Mouse (Mus musculus): ENCODE measurements around the gene P4ha2. TPM values are rescaled to one million over a fixed set of nuclear protein-coding genes. Genes with fewer than 3 reads are reported as not detected.

Gene P4ha2
- polyA plus RNA-seq, 1 experiment from 2014 or later, result 22.7 TPM

DNA sequence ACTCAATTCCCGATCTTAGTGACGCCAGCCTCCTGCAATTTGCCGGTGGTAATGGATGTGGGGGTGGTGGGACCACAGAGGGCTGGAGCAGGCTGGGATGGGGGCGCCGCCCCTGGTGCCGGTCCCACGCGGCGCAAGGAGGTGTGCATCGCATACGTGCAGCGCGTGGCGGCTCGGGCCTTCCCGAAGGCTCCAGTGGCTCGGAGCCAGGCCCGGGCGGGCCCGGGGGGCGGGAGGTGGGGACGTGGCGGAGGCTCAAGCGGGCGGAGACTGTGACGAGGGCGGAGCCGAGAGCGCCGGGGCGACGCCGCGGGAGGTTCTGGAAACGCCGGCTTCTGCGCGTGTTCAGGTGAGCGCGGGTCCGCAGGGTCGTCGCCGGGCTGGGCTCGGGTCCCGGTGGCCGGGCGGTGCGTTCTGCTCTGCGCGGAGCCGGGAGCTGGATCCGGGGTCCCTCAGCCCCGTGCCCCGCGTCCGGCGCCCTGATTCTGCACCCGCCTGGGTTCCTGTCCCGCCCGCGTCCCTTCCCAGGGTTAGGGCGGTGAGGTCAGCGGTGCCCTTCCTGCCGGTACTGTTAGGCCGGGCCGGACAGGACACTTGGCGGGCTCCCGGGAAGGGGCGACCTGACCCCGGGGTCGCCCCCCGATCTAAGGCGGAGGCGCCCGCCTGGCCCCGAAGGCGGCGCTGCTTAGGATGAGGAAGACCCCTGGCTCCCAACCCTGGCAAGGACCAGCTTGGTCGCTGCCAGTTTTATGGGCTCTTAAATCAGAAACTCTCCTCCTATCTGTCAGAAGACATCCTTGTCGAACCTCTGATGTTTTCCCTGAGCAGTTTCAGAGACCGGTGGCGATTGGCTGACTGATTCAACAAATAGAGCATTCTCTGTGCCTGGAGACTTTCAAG, 1.0 kb downstream of the P4ha2 start:
- peak; percentile 70 for DNase-seq (ENCODE audit: low spot score)
- WGBS, result under 1% methylated on average over 82 of the region's 83 CpGs

GRCm38 (mm10) chr11:54101701-54102100, 1.8 kb downstream of the P4ha2 start:
- DNase-seq (ENCODE audit: low spot score), result no peak
- Histone ChIP-seq H3K4me1 (replicated peaks) (peaks cover 26% of the 10 kb centered on the region), H3K4me3 (peak overlapping the region; percentile 61), H3K27me3 (ENCODE audit: insufficient read depth, poor library complexity, severe bottlenecking) (peaks cover 44% of the 10 kb centered on the region), H3K9me3 (no peaks in the 10 kb centered on the region), H3K27ac (no peak overlapping the region), H3K36me3 (no peaks in the 10 kb centered on the region)
- WGBS, result 81% methylated on average over 9 of the region's 9 CpGs

More for the DNA sequence above, 1.0 kb downstream of the P4ha2 start:
- peak overlapping the region; percentile 61 for H3K4me3 ChIP-seq
- H3K4me1 ChIP-seq (replicated peaks), result peaks cover 26% of the 10 kb centered on the region
- H3K27me3 ChIP-seq (ENCODE audit: insufficient read depth, poor library complexity, severe bottlenecking), result peaks cover 44% of the 10 kb centered on the region
- H3K9me3 ChIP-seq, result no peaks in the 10 kb centered on the region
- no peaks in the 10 kb centered on the region for H3K36me3 ChIP-seq
- H3K27ac ChIP-seq, result peak overlapping the region; percentile 86

DNA sequence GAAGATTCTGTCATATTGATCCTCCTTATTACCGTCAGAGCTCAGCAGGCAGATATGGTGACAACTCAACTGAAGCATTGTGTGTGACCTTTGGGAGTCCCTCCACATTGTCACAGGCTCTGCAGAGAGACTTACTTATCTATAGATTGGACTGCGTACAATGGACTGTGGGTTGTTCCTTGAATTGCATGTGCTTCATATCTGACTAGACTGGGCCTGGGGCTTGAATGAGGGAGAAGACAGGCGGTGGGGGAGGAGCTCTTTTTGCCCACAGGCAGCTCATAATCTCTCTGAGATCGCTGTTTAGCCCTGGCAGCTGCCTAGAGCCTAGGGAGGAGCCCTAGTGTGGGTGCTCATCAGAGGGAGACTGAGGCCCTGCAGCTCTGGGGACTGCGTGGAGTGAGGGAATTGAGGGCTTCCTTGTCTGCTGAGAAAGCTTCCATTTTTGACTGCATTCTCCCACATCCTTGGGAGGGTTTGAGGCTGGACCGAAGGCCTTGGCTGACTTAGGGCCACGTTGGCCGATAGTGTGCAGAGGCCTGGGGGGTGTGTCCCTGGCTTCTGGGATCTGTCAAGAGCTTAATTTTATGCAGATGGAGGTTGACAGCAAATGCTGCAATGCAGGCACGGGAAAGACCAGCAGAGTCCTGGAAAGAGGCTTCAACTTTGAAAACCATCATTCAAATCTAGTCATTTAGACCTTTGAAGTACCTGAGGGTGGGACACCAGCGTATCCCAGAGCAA, 3.0 kb downstream of the P4ha2 start:
- 77% methylated on average over 10 of the region's 10 CpGs for WGBS
- DNase-seq (ENCODE audit: low spot score), result no peak
- H3K4me1 ChIP-seq (replicated peaks), result peaks cover 26% of the 10 kb centered on the region
- peak overlapping the region; percentile 12; the same call in 1 of the 2 replicates for H3K27ac ChIP-seq
- no peaks in the 10 kb centered on the region for H3K9me3 ChIP-seq
- no peak overlapping the region for H3K4me3 ChIP-seq
- peaks cover 43% of the 10 kb centered on the region for H3K27me3 ChIP-seq (ENCODE audit: insufficient read depth, poor library complexity, severe bottlenecking)
- no peaks in the 10 kb centered on the region for H3K36me3 ChIP-seq

DNA sequence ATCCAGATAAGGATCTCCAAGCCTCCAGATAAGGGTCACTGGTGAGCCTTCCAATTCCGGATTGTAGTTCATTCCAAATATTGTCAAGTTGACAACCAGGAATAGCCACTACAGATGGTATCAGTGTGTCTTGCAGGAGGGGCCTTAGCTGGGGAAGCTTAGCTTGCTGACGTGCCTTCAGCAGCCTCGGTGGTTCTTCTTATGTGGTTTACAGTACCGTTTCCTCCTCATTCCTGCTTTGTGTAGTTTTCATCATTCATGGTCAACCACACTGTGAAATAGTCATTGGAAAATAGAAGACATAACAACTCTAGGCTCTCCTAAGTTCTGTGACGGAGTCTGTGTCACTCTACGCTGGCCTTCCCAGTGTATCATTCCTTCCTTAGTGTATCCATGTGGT, 5.1 kb downstream of the P4ha2 start:
- Histone ChIP-seq H3K36me3 (no peaks in the 10 kb centered on the region), H3K9me3 (no peaks in the 10 kb centered on the region), H3K27ac (no peak overlapping the region), H3K27me3 (ENCODE audit: insufficient read depth, poor library complexity, severe bottlenecking) (peaks cover 28% of the 10 kb centered on the region), H3K4me3 (no peak overlapping the region), H3K4me1 (replicated peaks) (peaks cover 25% of the 10 kb centered on the region)
- no peak for DNase-seq (ENCODE audit: low spot score)
- 91% methylated on average over 6 of the region's 6 CpGs for WGBS

DNA sequence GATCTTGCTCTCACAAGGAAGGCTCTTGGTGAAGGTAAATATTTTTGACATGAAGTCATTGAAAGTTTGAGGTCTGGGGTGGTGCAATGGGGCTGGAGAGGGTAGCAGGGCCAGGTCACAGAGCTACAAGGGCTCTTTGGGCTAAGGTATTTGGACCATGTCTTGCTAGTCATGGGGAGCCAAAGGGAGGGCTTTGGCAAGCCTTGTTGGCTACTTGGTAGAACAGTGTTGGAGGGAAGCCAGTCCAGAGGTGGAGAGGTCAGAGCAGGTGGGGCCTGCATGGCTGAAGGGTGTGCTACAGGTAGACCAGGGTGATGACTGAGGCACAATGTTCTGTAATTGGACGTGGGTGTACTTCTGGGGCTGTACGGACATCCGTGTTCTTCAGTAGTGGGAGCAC, 6.8 kb downstream of the P4ha2 start:
- DNase-seq (ENCODE audit: low spot score), result no peak
- Histone ChIP-seq H3K36me3 (no peaks in the 10 kb centered on the region), H3K4me3 (no peak overlapping the region), H3K27me3 (ENCODE audit: insufficient read depth, poor library complexity, severe bottlenecking) (peaks cover 14% of the 10 kb centered on the region), H3K4me1 (replicated peaks) (peaks cover 9% of the 10 kb centered on the region), H3K9me3 (no peaks in the 10 kb centered on the region), H3K27ac (no peak overlapping the region)
- WGBS, result 91% methylated on average over 3 of the region's 3 CpGs

- WGBS, result 89% methylated on average over 7 of the region's 7 CpGs
These were observed 7.3 kb downstream of the P4ha2 start for GRCm38 (mm10) chr11:54107239-54107638.

GRCm38 (mm10) chr11:54108131-54108530, 8.2 kb downstream of the P4ha2 start:
- no peaks in the 10 kb centered on the region for H3K9me3 ChIP-seq
- no peak overlapping the region for H3K27ac ChIP-seq
- H3K4me3 ChIP-seq, result no peak overlapping the region
- 69% methylated on average over 3 of the region's 3 CpGs for WGBS
- peaks cover 14% of the 10 kb centered on the region for H3K4me1 ChIP-seq (replicated peaks)
- DNase-seq (ENCODE audit: low spot score), result no peak
- H3K36me3 ChIP-seq, result no peaks in the 10 kb centered on the region
- H3K27me3 ChIP-seq (ENCODE audit: insufficient read depth, poor library complexity, severe bottlenecking), result no peaks in the 10 kb centered on the region

More at GRCm38 (mm10) chr11:54107239-54107638, 7.3 kb downstream of the P4ha2 start:
- peaks cover 13% of the 10 kb centered on the region for H3K4me1 ChIP-seq (replicated peaks)
- peaks cover 8% of the 10 kb centered on the region for H3K27me3 ChIP-seq (ENCODE audit: insufficient read depth, poor library complexity, severe bottlenecking)
- H3K4me3 ChIP-seq, result no peak overlapping the region
- no peak for DNase-seq (ENCODE audit: low spot score)
- H3K36me3 ChIP-seq, result no peaks in the 10 kb centered on the region
- no peaks in the 10 kb centered on the region for H3K9me3 ChIP-seq
- no peak overlapping the region for H3K27ac ChIP-seq

GRCm38 (mm10) chr11:54108894-54109293, 9.0 kb downstream of the P4ha2 start:
- no peaks in the 10 kb centered on the region for H3K27me3 ChIP-seq (ENCODE audit: insufficient read depth, poor library complexity, severe bottlenecking)
- DNase-seq (ENCODE audit: low spot score), result no peak
- H3K27ac ChIP-seq, result no peak overlapping the region
- no peaks in the 10 kb centered on the region for H3K36me3 ChIP-seq
- no peaks in the 10 kb centered on the region for H3K9me3 ChIP-seq
- 89% methylated on average over 5 of the region's 5 CpGs for WGBS
- H3K4me3 ChIP-seq, result no peak overlapping the region
- peaks cover 22% of the 10 kb centered on the region for H3K4me1 ChIP-seq (replicated peaks)

DNA sequence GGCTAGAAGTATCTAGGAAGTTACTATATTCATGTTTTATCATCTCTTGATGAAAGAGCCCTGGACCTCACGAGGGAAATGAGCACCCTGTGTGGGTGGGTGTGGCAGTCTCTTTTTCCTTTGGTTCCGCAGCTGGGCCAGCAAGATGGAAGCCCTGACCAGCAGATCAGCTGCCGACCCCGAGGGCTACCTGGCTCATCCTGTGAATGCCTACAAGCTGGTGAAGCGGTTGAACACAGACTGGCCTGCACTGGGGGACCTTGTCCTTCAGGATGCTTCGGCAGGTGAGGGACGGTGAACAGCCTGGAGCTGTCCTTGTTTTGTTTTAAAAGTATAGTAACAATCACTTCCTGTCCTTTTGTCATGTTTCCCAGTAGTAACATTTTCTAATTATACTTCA, 11.4 kb downstream of the P4ha2 start:
- H3K36me3 ChIP-seq, result no peaks in the 10 kb centered on the region
- H3K27ac ChIP-seq, result no peak overlapping the region
- H3K9me3 ChIP-seq, result no peaks in the 10 kb centered on the region
- no peak for DNase-seq (ENCODE audit: low spot score)
- peaks cover 37% of the 10 kb centered on the region for H3K4me1 ChIP-seq (replicated peaks)
- 88% methylated on average over 7 of the region's 7 CpGs for WGBS
- H3K4me3 ChIP-seq, result no peak overlapping the region
- H3K27me3 ChIP-seq (ENCODE audit: insufficient read depth, poor library complexity, severe bottlenecking), result no peaks in the 10 kb centered on the region

DNA sequence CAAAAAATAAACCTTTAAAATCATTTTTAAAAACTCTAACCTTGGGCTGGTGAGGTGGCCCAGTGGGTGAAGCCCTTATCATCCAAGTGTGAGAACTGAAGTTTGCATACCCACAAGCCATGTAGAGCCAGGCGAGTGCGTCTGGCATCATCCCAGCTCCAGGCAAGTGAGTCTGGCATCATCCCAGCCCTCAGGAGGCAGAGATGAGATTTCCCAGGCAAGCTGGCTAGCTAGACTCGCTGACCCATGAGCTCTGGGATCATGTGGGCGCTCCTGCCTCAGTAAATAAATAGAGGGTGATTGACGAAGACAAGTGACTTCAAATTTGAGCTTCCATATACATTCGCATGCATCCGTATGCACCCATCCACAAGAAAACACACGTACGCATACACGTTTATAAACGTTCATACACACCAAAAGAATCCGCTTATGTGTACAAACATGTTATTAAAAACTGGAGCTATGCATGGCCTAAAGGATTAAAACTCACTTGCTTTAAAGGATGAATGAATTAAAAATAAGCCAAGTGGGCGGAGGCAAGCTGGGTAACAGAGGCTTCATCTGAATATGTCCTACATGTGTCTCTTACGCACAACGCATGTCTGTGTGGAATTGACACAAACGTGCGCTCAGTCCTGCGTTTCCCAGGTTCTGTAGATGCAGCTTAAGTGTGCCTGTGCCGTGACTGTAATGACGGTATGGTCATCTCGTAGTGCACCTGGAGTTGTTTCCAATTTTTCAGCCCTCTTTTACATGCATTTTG, 12.3 kb downstream of the P4ha2 start:
- H3K4me3 ChIP-seq, result peak overlapping the region; percentile 24; the same call in 1 of the 2 replicates
- H3K9me3 ChIP-seq, result no peaks in the 10 kb centered on the region
- H3K36me3 ChIP-seq, result no peaks in the 10 kb centered on the region
- DNase-seq (ENCODE audit: low spot score), result no peak
- peaks cover 37% of the 10 kb centered on the region for H3K4me1 ChIP-seq (replicated peaks)
- peak overlapping the region; percentile 87 for H3K27ac ChIP-seq
- no peaks in the 10 kb centered on the region for H3K27me3 ChIP-seq (ENCODE audit: insufficient read depth, poor library complexity, severe bottlenecking)
- WGBS, result 81% methylated on average over 21 of the region's 21 CpGs

- WGBS, result 4% methylated on average over 10 of the region's 10 CpGs
- no peaks in the 10 kb centered on the region for H3K27me3 ChIP-seq (ENCODE audit: insufficient read depth, poor library complexity, severe bottlenecking)
- peak overlapping the region; percentile 87 for H3K27ac ChIP-seq
- peaks cover 37% of the 10 kb centered on the region for H3K4me1 ChIP-seq (replicated peaks)
- peak overlapping the region; percentile 24; the same call in 1 of the 2 replicates for H3K4me3 ChIP-seq
- H3K9me3 ChIP-seq, result no peaks in the 10 kb centered on the region
- H3K36me3 ChIP-seq, result no peaks in the 10 kb centered on the region
- peak; percentile 92 for DNase-seq (ENCODE audit: low spot score)
These were observed 13.0 kb downstream of the P4ha2 start for GRCm38 (mm10) chr11:54112920-54113319.

GRCm38 (mm10) chr11:54113352-54113751, 13.5 kb downstream of the P4ha2 start:
- Histone ChIP-seq H3K27me3 (ENCODE audit: insufficient read depth, poor library complexity, severe bottlenecking) (no peaks in the 10 kb centered on the region), H3K4me1 (replicated peaks) (peaks cover 37% of the 10 kb centered on the region), H3K36me3 (no peaks in the 10 kb centered on the region), H3K27ac (peak overlapping the region; percentile 87), H3K9me3 (no peaks in the 10 kb centered on the region), H3K4me3 (no peak overlapping the region)
- 51% methylated on average over 4 of the region's 4 CpGs for WGBS
- no peak for DNase-seq (ENCODE audit: low spot score)
